Mouse (Mus musculus) E14TG2a.4 (cell line): ENCODE data around the gene Hddc2.

Experiments used
- CTCF ChIP-seq: conservative IDR thresholded peaks from 2 replicates; pipeline ENCODE4 v1.5.1; 2014; ENCODE audit warnings: low read length
- NANOG ChIP-seq: IDR thresholded peaks from 2 replicates; pipeline ENCODE4 v1.6.1; 2014; ENCODE audit warnings: borderline replicate concordance, low read length, mixed read lengths
- POU5F1 ChIP-seq: IDR thresholded peaks from 2 replicates; pipeline ENCODE4 v1.6.1; 2014; ENCODE audit warnings: low read length, borderline replicate concordance

DNA sequence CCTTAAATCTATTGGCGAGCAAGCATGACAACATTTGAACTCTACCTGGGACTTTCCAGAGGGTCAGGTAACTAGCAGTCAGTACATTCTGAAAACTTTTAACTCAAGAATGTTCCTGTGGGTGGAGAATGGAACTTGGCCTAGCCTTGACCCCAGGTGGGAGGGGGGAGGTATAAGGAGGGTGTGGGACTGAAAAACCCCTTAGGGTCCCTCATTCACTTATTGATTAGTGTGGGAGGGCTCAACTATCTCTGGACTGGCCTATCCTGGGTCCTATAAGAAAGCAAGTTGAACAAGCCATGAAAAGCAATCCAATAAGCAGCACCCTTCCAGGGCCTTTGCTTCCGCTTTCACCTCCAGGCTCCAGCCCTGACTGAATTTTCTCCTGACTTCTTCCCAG, 9.7 kb upstream of the Hddc2 start:
- TF ChIP-seq CTCF (no peak), NANOG (no peak), POU5F1 (no peak)
